Comparison of ENCODE assay signal across 8 mouse cellular contexts in genomic region chr17:13668052-13669015, GRCm38 (mm10).
DNase-seq lines count a peak whose midpoint lies in the region; ATAC-seq and TF ChIP-seq lines count a peak whose summit lies in the region.

No protein-coding gene starts in this region.

- WGBS in lung, postnatal 0 days = 17% methylated on average over 16 of the region's 16 CpGs
- WGBS in embryonic facial prominence, embryonic 13.5 days = 10% methylated on average over 16 of the region's 16 CpGs
- 6% methylated on average over 16 of the region's 16 CpGs for WGBS in hindbrain, embryonic 14.5 days
- WGBS in stomach, postnatal 0 days = 16% methylated on average over 16 of the region's 16 CpGs

- peak; percentile 45 for DNase-seq in lung, postnatal 0 days (ENCODE audit: low spot score)
- no peak for DNase-seq in lung, postnatal 25 days (ENCODE audit: low spot score)
- DNase-seq in hindbrain, embryonic 14.5 days (ENCODE audit: low spot score) = peak; percentile 64
- peak; percentile 49 for DNase-seq in lung, postnatal 10 days
- DNase-seq in stomach, postnatal 0 days (ENCODE audit: low spot score) = peak; percentile 77
- DNase-seq in ovary, adult 18-20 months (ENCODE audit: low spot score) = no peak
- no peak for DNase-seq in ovary, postnatal 10 days (ENCODE audit: low spot score)

- no peak for TF ChIP-seq CTCF in lung, postnatal 0 days (IDR thresholded peaks at IDR 0.05)
- no peak for TF ChIP-seq CTCF in stomach, postnatal 0 days (IDR thresholded peaks at IDR 0.05; ENCODE audit: low read depth)

- H3K4me3 ChIP-seq in lung, postnatal 0 days (ENCODE audit: low read depth, low read length) = no peak overlapping the region
- no peak overlapping the region for H3K4me3 ChIP-seq in embryonic facial prominence, embryonic 13.5 days
- no peak overlapping the region for H3K4me3 ChIP-seq in hindbrain, embryonic 14.5 days (replicated peaks; ENCODE audit: low read length)
- H3K4me3 ChIP-seq in stomach, postnatal 0 days (ENCODE audit: low read depth, low read length) = no peak overlapping the region

- no peak overlapping the region for H3K4me2 ChIP-seq in lung, postnatal 0 days (replicated peaks; ENCODE audit: low read depth, low read length)
- peak overlapping the region; percentile 38 for H3K4me2 ChIP-seq in embryonic facial prominence, embryonic 13.5 days
- peak overlapping the region; percentile 36 for H3K4me2 ChIP-seq in hindbrain, embryonic 14.5 days (replicated peaks)
- H3K4me2 ChIP-seq in stomach, postnatal 0 days (replicated peaks; ENCODE audit: low read depth) = peak overlapping the region; percentile 34

- H3K4me1 ChIP-seq in lung, postnatal 0 days (ENCODE audit: insufficient read depth, low read depth, low read length) = peaks cover 9% of the 10 kb centered on the region; the same call in 1 of the 2 replicates
- H3K4me1 ChIP-seq in embryonic facial prominence, embryonic 13.5 days = peaks cover 23% of the 10 kb centered on the region
- peaks cover 36% of the 10 kb centered on the region for H3K4me1 ChIP-seq in hindbrain, embryonic 14.5 days (replicated peaks; ENCODE audit: control insufficient read depth, insufficient read depth, low read length)
- peaks cover 8% of the 10 kb centered on the region for H3K4me1 ChIP-seq in stomach, postnatal 0 days (replicated peaks; ENCODE audit: control insufficient read depth, insufficient read depth)

- no peaks in the 10 kb centered on the region for H3K36me3 ChIP-seq in lung, postnatal 0 days (ENCODE audit: insufficient read depth, low read length)
- no peaks in the 10 kb centered on the region for H3K36me3 ChIP-seq in embryonic facial prominence, embryonic 13.5 days
- no peaks in the 10 kb centered on the region for H3K36me3 ChIP-seq in hindbrain, embryonic 14.5 days (replicated peaks; ENCODE audit: control insufficient read depth, insufficient read depth)
- no peaks in the 10 kb centered on the region for H3K36me3 ChIP-seq in stomach, postnatal 0 days (ENCODE audit: control insufficient read depth, insufficient read depth, low read length)

- peak overlapping the region; percentile 6; the same call in 1 of the 2 replicates for H3K27ac ChIP-seq in lung, postnatal 0 days (ENCODE audit: low read length)
- H3K27ac ChIP-seq in embryonic facial prominence, embryonic 13.5 days = peak overlapping the region; percentile 34
- peak overlapping the region; percentile 87 for H3K27ac ChIP-seq in hindbrain, embryonic 14.5 days
- peak overlapping the region; percentile 76 for H3K27ac ChIP-seq in stomach, postnatal 0 days (replicated peaks)

- no peaks in the 10 kb centered on the region for H3K9me3 ChIP-seq in lung, postnatal 0 days (ENCODE audit: low read length)
- H3K9me3 ChIP-seq in embryonic facial prominence, embryonic 13.5 days = no peaks in the 10 kb centered on the region
- H3K9me3 ChIP-seq in hindbrain, embryonic 14.5 days (ENCODE audit: control insufficient read depth, low read length) = no peaks in the 10 kb centered on the region
- no peaks in the 10 kb centered on the region for H3K9me3 ChIP-seq in stomach, postnatal 0 days (ENCODE audit: control insufficient read depth, low read length)

- peak; percentile 54 for ATAC-seq in lung, postnatal 0 days
- ATAC-seq in embryonic facial prominence, embryonic 13.5 days (ENCODE audit: insufficient number of reproducible peaks, insufficient read depth, low FRiP score, low TSS enrichment, low read depth) = peak; percentile 73
- ATAC-seq in hindbrain, embryonic 14.5 days (ENCODE audit: low FRiP score) = peak; percentile 77
- ATAC-seq in stomach, postnatal 0 days (ENCODE audit: low FRiP score, low TSS enrichment) = peak; percentile 70

- H3K9ac ChIP-seq in lung, postnatal 0 days (replicated peaks; ENCODE audit: low read depth) = no peak overlapping the region
- H3K9ac ChIP-seq in embryonic facial prominence, embryonic 13.5 days = no peak overlapping the region; the same call in 1 of the 2 replicates
- peak overlapping the region; percentile 44 for H3K9ac ChIP-seq in hindbrain, embryonic 14.5 days
- H3K9ac ChIP-seq in stomach, postnatal 0 days (ENCODE audit: low read length) = peak overlapping the region; percentile 43

- H3K27me3 ChIP-seq in lung, postnatal 0 days (replicated peaks; ENCODE audit: insufficient read depth, low read length) = no peaks in the 10 kb centered on the region
- no peaks in the 10 kb centered on the region for H3K27me3 ChIP-seq in embryonic facial prominence, embryonic 13.5 days
- no peaks in the 10 kb centered on the region for H3K27me3 ChIP-seq in hindbrain, embryonic 14.5 days (ENCODE audit: control insufficient read depth, insufficient read depth, low read length)
- no peaks in the 10 kb centered on the region for H3K27me3 ChIP-seq in stomach, postnatal 0 days (ENCODE audit: control insufficient read depth, insufficient read depth, low read length)

- TF ChIP-seq EP300 in lung, postnatal 0 days (IDR thresholded peaks at IDR 0.05) = no peak
- no peak for TF ChIP-seq EP300 in stomach, postnatal 0 days (optimal IDR thresholded peaks at IDR 0.05)

Comparison
In these comparisons a context has a peak if more than half of its experiments do, and no peak if none do; other contexts are left out.
1. DNase-seq: peak in lung, postnatal 0 days (single experiment), hindbrain, embryonic 14.5 days (single experiment), lung, postnatal 10 days (single experiment) and stomach, postnatal 0 days (single experiment); none in lung, postnatal 25 days (single experiment), ovary, adult 18-20 months (single experiment) and ovary, postnatal 10 days (single experiment).
2. H3K27ac ChIP-seq: peak in every context shown above with its lines; median percentile 87 in hindbrain, embryonic 14.5 days; 76 in stomach, postnatal 0 days; 34 in embryonic facial prominence, embryonic 13.5 days; 6 in lung, postnatal 0 days.
3. H3K9ac ChIP-seq: peak in hindbrain, embryonic 14.5 days (single experiment) and stomach, postnatal 0 days (single experiment); none in lung, postnatal 0 days (single experiment) and embryonic facial prominence, embryonic 13.5 days (single experiment).
4. Peak in every context shown above with its lines, with median percentiles within 50 percentile points of each other: ATAC-seq.